Mouse (Mus musculus): ENCODE data around the gene Rbfox2. TPM values are rescaled to one million over a fixed set of nuclear protein-coding genes. Genes with fewer than 3 reads are reported as not detected.

Rbfox2 gene
- polyA plus RNA-seq, 1 experiment, result 193 TPM

GRCm38 (mm10) chr15:77052176-77052575, 254.6 kb downstream of the Rbfox2 start:
- TF ChIP-seq CTCF (IDR thresholded peaks at IDR 0.05; ENCODE audit: extremely low read depth, insufficient read depth, low read length) (no peak), POLR2A (IDR thresholded peaks at IDR 0.05; ENCODE audit: extremely low read depth, insufficient read depth, low read length) (no peak)
- no peak overlapping the region for H3K27ac ChIP-seq (ENCODE audit: insufficient read depth, low read length)
- no peak overlapping the region for H3K4me3 ChIP-seq (ENCODE audit: insufficient read depth, low read length)
- peaks cover 4% of the 10 kb centered on the region; the same call in 1 of the 2 replicates for H3K4me1 ChIP-seq (ENCODE audit: control insufficient read depth, insufficient read depth, low read length)

DNA sequence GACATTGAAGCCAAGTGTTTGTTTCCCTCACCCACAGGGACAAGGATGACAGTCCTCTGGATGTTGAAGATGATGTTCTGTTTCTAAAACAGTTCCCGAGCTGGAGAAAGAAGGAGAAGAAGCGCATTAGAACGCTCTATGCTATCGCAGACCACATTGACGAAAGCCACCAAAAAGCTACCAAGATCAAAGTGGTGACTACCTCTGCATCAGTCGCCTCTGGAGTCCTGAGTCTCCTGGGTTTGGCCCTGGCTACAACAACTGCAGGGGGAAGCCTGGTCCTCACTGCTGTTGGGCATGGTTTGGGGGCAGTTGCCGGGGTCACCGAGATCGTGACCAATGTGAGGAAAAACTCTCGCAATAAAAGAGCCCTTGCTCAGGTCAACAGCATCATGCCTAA, 256.2 kb downstream of the Rbfox2 start, which contains the start of gene Mb:
Gene Mb (minus strand): TSS at position 101 of the 400 bp plus-strand sequence.
- TF ChIP-seq CTCF (IDR thresholded peaks at IDR 0.05; ENCODE audit: extremely low read depth, insufficient read depth, low read length), result no peak
- TF ChIP-seq POLR2A (IDR thresholded peaks at IDR 0.05; ENCODE audit: extremely low read depth, insufficient read depth, low read length), result no peak
- no peaks in the 10 kb centered on the region for H3K4me1 ChIP-seq (ENCODE audit: control insufficient read depth, insufficient read depth, low read length)
- H3K4me3 ChIP-seq (ENCODE audit: insufficient read depth, low read length), result no peak within 1 kb of the TSS
- H3K27ac ChIP-seq (ENCODE audit: insufficient read depth, low read length), result no peak within 1 kb of the TSS

DNA sequence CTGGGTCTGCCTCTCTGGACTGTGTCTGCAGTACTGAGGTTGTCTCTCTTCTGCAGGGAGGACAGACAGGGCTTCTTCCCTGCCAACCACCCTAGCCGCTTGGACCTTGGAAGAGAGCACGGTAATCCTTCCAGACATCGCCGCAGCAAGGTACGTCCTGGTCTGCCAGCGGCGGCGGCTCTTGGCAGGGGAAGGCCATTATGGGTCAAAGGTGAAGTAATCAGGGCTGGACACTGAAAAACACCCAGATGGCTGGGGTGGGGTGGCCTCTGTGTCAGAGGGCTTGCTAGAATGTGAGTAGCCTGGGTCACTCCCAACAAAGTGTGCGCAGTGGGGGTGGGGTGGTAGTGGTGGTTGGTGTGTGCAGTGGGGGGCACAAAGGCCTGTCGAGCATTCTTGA, 261.2 kb downstream of the Rbfox2 start:
- H3K27ac ChIP-seq (ENCODE audit: insufficient read depth, low read length), result no peak overlapping the region
- H3K4me3 ChIP-seq (ENCODE audit: insufficient read depth, low read length), result no peak overlapping the region
- no peak for TF ChIP-seq POLR2A (IDR thresholded peaks at IDR 0.05; ENCODE audit: extremely low read depth, insufficient read depth, low read length)
- H3K4me1 ChIP-seq (ENCODE audit: control insufficient read depth, insufficient read depth, low read length), result no peaks in the 10 kb centered on the region

- Histone ChIP-seq H3K27ac (ENCODE audit: insufficient read depth, low read length) (no peak within 1 kb of the TSS), H3K4me3 (ENCODE audit: insufficient read depth, low read length) (no peak within 1 kb of the TSS), H3K4me1 (ENCODE audit: control insufficient read depth, insufficient read depth, low read length) (no peaks in the 10 kb centered on the region)
- TF ChIP-seq CTCF (IDR thresholded peaks at IDR 0.05; ENCODE audit: extremely low read depth, insufficient read depth, low read length) (no peak), POLR2A (IDR thresholded peaks at IDR 0.05; ENCODE audit: extremely low read depth, insufficient read depth, low read length) (no peak)
These were observed 262.0 kb downstream of the Rbfox2 start, which contains the start of gene Apol6 for GRCm38 (mm10) chr15:77044597-77045320. Gene Apol6, plus strand, starts transcription at chr15:77044729.

DNA sequence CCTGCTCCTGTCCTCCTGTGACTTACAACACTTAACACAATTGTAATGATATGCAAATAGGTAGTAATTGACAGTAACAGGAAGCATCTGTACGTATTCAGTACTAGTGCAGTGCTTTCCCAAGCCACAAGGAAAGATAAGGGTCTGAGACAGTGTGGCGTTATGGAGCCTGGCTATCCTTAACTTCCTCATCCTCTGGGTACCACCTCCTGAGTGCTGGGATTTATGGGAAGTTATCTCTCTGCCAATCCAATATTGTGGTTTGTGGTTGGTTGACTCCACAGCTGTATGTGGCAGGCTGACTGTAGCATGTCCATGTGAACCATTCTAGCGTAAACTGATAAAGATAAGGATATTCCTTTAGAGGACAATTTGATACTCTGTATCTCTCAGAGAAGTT, 266.0 kb downstream of the Rbfox2 start:
- no peak for TF ChIP-seq CTCF (IDR thresholded peaks at IDR 0.05; ENCODE audit: extremely low read depth, insufficient read depth, low read length)
- no peak for TF ChIP-seq POLR2A (IDR thresholded peaks at IDR 0.05; ENCODE audit: extremely low read depth, insufficient read depth, low read length)

GRCm38 (mm10) chr15:77039211-77039700, 267.5 kb downstream of the Rbfox2 start:
- Histone ChIP-seq H3K4me1 (ENCODE audit: control insufficient read depth, insufficient read depth, low read length) (peaks cover 5% of the 10 kb centered on the region; the same call in 1 of the 2 replicates), H3K27ac (ENCODE audit: insufficient read depth, low read length) (no peak overlapping the region), H3K4me3 (ENCODE audit: insufficient read depth, low read length) (no peak overlapping the region)
- TF ChIP-seq CTCF (IDR thresholded peaks at IDR 0.05; ENCODE audit: extremely low read depth, insufficient read depth, low read length), result no peak

More for the DNA sequence above, 266.0 kb downstream of the Rbfox2 start:
- Histone ChIP-seq H3K4me3 (ENCODE audit: insufficient read depth, low read length) (no peak overlapping the region), H3K4me1 (ENCODE audit: control insufficient read depth, insufficient read depth, low read length) (peaks cover 5% of the 10 kb centered on the region; the same call in 1 of the 2 replicates), H3K27ac (ENCODE audit: insufficient read depth, low read length) (no peak overlapping the region)

GRCm38 (mm10) chr15:77037278-77038161, 269.3 kb downstream of the Rbfox2 start:
- Histone ChIP-seq H3K27ac (ENCODE audit: insufficient read depth, low read length) (peak overlapping the region; percentile 83), H3K4me1 (ENCODE audit: control insufficient read depth, insufficient read depth, low read length) (peaks cover 5% of the 10 kb centered on the region; the same call in 1 of the 2 replicates), H3K4me3 (ENCODE audit: insufficient read depth, low read length) (no peak overlapping the region)
- TF ChIP-seq CTCF (IDR thresholded peaks at IDR 0.05; ENCODE audit: extremely low read depth, insufficient read depth, low read length), result no peak
- no peak for TF ChIP-seq POLR2A (IDR thresholded peaks at IDR 0.05; ENCODE audit: extremely low read depth, insufficient read depth, low read length)

DNA sequence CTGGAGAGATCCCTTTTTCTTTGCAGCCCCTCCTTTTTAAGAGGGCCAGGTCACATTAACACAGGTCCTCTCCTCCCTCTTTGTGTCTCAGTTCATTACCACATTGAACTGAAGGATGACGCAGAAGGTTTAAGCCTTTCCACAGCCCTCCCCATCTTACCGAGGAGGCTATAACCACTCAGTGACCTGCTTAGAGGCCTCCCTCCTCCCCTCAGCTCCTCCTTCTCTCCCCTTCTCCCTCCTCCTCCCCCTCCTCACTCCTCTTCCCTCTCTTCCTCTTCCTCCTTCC, 269.9 kb downstream of the Rbfox2 start:
- Histone ChIP-seq H3K4me3 (ENCODE audit: insufficient read depth, low read length) (no peak overlapping the region), H3K4me1 (ENCODE audit: control insufficient read depth, insufficient read depth, low read length) (peaks cover 5% of the 10 kb centered on the region; the same call in 1 of the 2 replicates), H3K27ac (ENCODE audit: insufficient read depth, low read length) (peak overlapping the region; percentile 83)
- TF ChIP-seq POLR2A (IDR thresholded peaks at IDR 0.05; ENCODE audit: extremely low read depth, insufficient read depth, low read length), result no peak
- TF ChIP-seq CTCF (IDR thresholded peaks at IDR 0.05; ENCODE audit: extremely low read depth, insufficient read depth, low read length), result no peak

GRCm38 (mm10) chr15:77036320-77036988, 270.4 kb downstream of the Rbfox2 start:
- Histone ChIP-seq H3K4me1 (ENCODE audit: control insufficient read depth, insufficient read depth, low read length) (peaks cover 5% of the 10 kb centered on the region; the same call in 1 of the 2 replicates), H3K27ac (ENCODE audit: insufficient read depth, low read length) (peak overlapping the region; percentile 83; the same call in 1 of the 2 replicates), H3K4me3 (ENCODE audit: insufficient read depth, low read length) (no peak overlapping the region)
- TF ChIP-seq POLR2A (IDR thresholded peaks at IDR 0.05; ENCODE audit: extremely low read depth, insufficient read depth, low read length) (no peak), CTCF (IDR thresholded peaks at IDR 0.05; ENCODE audit: extremely low read depth, insufficient read depth, low read length) (no peak)

Measured in cortical plate, adult 2 months (tissue).